Mouse (Mus musculus): ENCODE measurements around the gene Serpine3. TPM values are rescaled to one million over a fixed set of nuclear protein-coding genes. Genes with fewer than 3 reads are reported as not detected.

The Serpine3 gene
- total and polyA plus RNA-seq, 3 experiments, result not detected

DNA sequence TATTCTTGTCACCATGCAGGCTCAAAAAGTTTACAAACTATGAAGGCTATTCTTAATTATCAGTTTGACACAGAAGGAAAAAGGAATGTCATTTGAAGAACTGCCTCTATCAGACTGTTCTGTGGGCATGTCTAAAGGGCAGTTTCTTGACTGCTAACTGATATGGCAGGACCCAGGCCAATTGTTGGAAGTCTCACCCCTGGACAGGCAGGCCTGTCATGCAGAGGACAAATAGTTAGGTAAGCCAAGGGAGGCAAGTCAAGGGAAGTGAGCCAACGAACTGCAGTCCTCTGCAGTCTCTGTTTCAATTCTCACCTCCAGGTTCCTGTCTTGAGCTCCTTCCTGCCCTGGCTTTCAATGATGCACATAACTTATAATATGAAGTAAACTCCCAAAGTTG lies 68.4 kb downstream of the Serpine3 start:
- Histone ChIP-seq H3K36me3 (ENCODE audit: control insufficient read depth in 1 of 2, insufficient read depth in 2 of 2, low read length in 2 of 2) (peaks cover 9 to 26% of the 10 kb centered on the region in 2 experiments), H3K9me3 (replicated peaks; ENCODE audit: insufficient read depth, low read length) (no peaks in the 10 kb centered on the region), H3K79me2 (ENCODE audit: control insufficient read depth, insufficient read depth, low read length, poor library complexity) (peaks cover 1% of the 10 kb centered on the region; the same call in 1 of the 2 replicates), H3K27me3 (ENCODE audit: control insufficient read depth in 1 of 2, insufficient read depth in 2 of 2, low read length in 2 of 2) (no peaks in the 10 kb centered on the region), H3K9ac (ENCODE audit: control insufficient read depth, low read depth, low read length, poor library complexity, severe bottlenecking) (no peak overlapping the region), H3K27ac (ENCODE audit: control insufficient read depth, low read depth, low read length) (no peak overlapping the region), H3K4me1 (ENCODE audit: control insufficient read depth in 1 of 2, insufficient read depth in 2 of 2, low read length in 2 of 2) (no peaks in the 10 kb centered on the region), H3K4me3 (ENCODE audit: control insufficient read depth in 1 of 2, insufficient read depth in 1 of 2, low read depth in 2 of 2, low read length in 2 of 2) (no peak overlapping the region)
- no peak for TF ChIP-seq MAFK (IDR thresholded peaks at IDR 0.05; ENCODE audit: borderline replicate concordance, low read depth, low read length)
- TF ChIP-seq GATA1 (IDR thresholded peaks at IDR 0.05; ENCODE audit: low read depth, low read length), result no peak
- no peak for TF ChIP-seq USF2 (IDR thresholded peaks at IDR 0.05; ENCODE audit: borderline replicate concordance in 1 of 2, insufficient read depth in 1 of 2, low read depth in 1 of 2, low read length in 2 of 2)
- no peak for TF ChIP-seq ZNF384 (IDR thresholded peaks at IDR 0.05; ENCODE audit: low read depth, low read length)
- TF ChIP-seq TBP (IDR thresholded peaks at IDR 0.05; ENCODE audit: low read depth, low read length), result no peak
- no peak for DNase-seq (ENCODE audit: low read depth, low spot score)

DNA sequence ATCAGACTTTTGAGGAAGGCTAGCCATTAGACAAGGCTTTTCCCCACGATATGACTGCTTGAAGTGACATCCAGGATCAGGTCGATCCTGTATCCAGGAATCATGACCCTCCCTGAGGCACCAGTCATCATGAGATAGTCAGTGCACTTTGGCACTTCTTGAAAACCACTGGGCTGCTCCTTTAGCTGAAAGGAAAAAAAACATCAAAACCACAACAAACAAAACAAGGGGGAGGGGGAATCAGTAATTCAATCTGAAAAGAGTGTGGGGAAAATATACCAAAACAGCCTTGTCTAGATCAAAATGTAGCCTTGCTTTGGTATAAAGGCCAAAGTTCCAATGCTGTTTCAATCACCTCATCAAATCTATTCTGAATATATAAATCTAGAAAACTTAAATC lies 70.2 kb downstream of the Serpine3 start:
- Histone ChIP-seq H3K79me2 (ENCODE audit: control insufficient read depth, insufficient read depth, low read length, poor library complexity) (peaks cover 1% of the 10 kb centered on the region; the same call in 1 of the 2 replicates), H3K4me3 (ENCODE audit: control insufficient read depth in 1 of 2, insufficient read depth in 1 of 2, low read depth in 2 of 2, low read length in 2 of 2) (no peak overlapping the region), H3K9ac (ENCODE audit: control insufficient read depth, low read depth, low read length, poor library complexity, severe bottlenecking) (no peak overlapping the region), H3K27ac (ENCODE audit: control insufficient read depth, low read depth, low read length) (no peak overlapping the region), H3K9me3 (replicated peaks; ENCODE audit: insufficient read depth, low read length) (no peaks in the 10 kb centered on the region), H3K4me1 (ENCODE audit: control insufficient read depth in 1 of 2, insufficient read depth in 2 of 2, low read length in 2 of 2) (no peaks in the 10 kb centered on the region), H3K36me3 (ENCODE audit: control insufficient read depth in 1 of 2, insufficient read depth in 2 of 2, low read length in 2 of 2) (peaks cover 10 to 35% of the 10 kb centered on the region in 2 experiments), H3K27me3 (ENCODE audit: control insufficient read depth in 1 of 2, insufficient read depth in 2 of 2, low read length in 2 of 2) (no peaks in the 10 kb centered on the region)
- no peak for DNase-seq (ENCODE audit: low read depth, low spot score)
- TF ChIP-seq MAZ (IDR thresholded peaks at IDR 0.05; ENCODE audit: low read depth, low read length) (no peak), CHD2 (IDR thresholded peaks at IDR 0.05; ENCODE audit: low read length) (no peak), TAL1 (IDR thresholded peaks at IDR 0.05; ENCODE audit: low read length) (no peak), ZMIZ1 (IDR thresholded peaks at IDR 0.05; ENCODE audit: low read depth, low read length) (no peak), MEF2A (IDR thresholded peaks at IDR 0.05; ENCODE audit: extremely low read depth, insufficient replicate concordance, low read depth, low read length, poor library complexity, severe bottlenecking) (no peak), BHLHE40 (IDR thresholded peaks at IDR 0.05; ENCODE audit: borderline replicate concordance, low read depth, low read length) (no peak), GATA1 (IDR thresholded peaks at IDR 0.05; ENCODE audit: low read depth, low read length) (no peak), RCOR1 (IDR thresholded peaks at IDR 0.05; ENCODE audit: low read depth, low read length) (no peak), NRF1 (IDR thresholded peaks at IDR 0.05; ENCODE audit: insufficient read depth, low read depth, low read length, poor library complexity, severe bottlenecking) (no peak), JUND (IDR thresholded peaks at IDR 0.05; ENCODE audit: low read depth, low read length) (no peak), MYB (IDR thresholded peaks at IDR 0.05; ENCODE audit: low read depth, low read length) (no peak), ELF1 (IDR thresholded peaks at IDR 0.05; ENCODE audit: low read depth, low read length) (no peak), KAT2A (conservative IDR thresholded peaks at IDR 0.05; ENCODE audit: low read depth, low read length) (no peak)
